Mouse (Mus musculus): ENCODE measurements around the gene Csk. TPM values are rescaled to one million over a fixed set of nuclear protein-coding genes. Genes with fewer than 3 reads are reported as not detected.

Csk gene
- polyA plus RNA-seq, 1 experiment from 2014 or later, result 38.2 TPM

GRCm38 (mm10) chr9:57664616-57665015 lies 11.2 kb upstream of the Csk start:
- Histone ChIP-seq H3K4me1 (ENCODE audit: control insufficient read depth, insufficient read depth, low read length) (no peaks in the 10 kb centered on the region), H3K9me3 (replicated peaks; ENCODE audit: control insufficient read depth, low read length, poor library complexity, severe bottlenecking) (no peaks in the 10 kb centered on the region), H3K4me2 (ENCODE audit: low read length) (no peak overlapping the region), H3K27ac (ENCODE audit: low read length) (no peak overlapping the region), H3K9ac (ENCODE audit: low read depth, low read length) (peak overlapping the region; percentile 28; the same call in 1 of the 2 replicates), H3K27me3 (ENCODE audit: control insufficient read depth, insufficient read depth, low read depth, low read length) (no peaks in the 10 kb centered on the region), H3K36me3 (ENCODE audit: control insufficient read depth, insufficient read depth, low read length) (no peaks in the 10 kb centered on the region), H3K4me3 (ENCODE audit: low read depth, low read length) (no peak overlapping the region)
- ATAC-seq, result no peak
- WGBS, result 72% methylated on average over 7 of the region's 7 CpGs

- no peak for ATAC-seq
Observed at GRCm38 (mm10) chr9:57661552-57661951, 8.1 kb upstream of the Csk start.

GRCm38 (mm10) chr9:57660501-57660900 lies 7.1 kb upstream of the Csk start:
- Histone ChIP-seq H3K27me3 (ENCODE audit: control insufficient read depth, insufficient read depth, low read depth, low read length) (no peaks in the 10 kb centered on the region), H3K4me3 (ENCODE audit: low read depth, low read length) (no peak overlapping the region), H3K9me3 (replicated peaks; ENCODE audit: control insufficient read depth, low read length, poor library complexity, severe bottlenecking) (no peaks in the 10 kb centered on the region), H3K4me1 (ENCODE audit: control insufficient read depth, insufficient read depth, low read length) (peaks cover 3% of the 10 kb centered on the region; the same call in 1 of the 2 replicates), H3K9ac (ENCODE audit: low read depth, low read length) (no peak overlapping the region), H3K27ac (ENCODE audit: low read length) (no peak overlapping the region), H3K4me2 (ENCODE audit: low read length) (no peak overlapping the region), H3K36me3 (ENCODE audit: control insufficient read depth, insufficient read depth, low read length) (no peaks in the 10 kb centered on the region)
- ATAC-seq, result no peak
- 89% methylated on average over 6 of the region's 6 CpGs for WGBS

More at GRCm38 (mm10) chr9:57661552-57661951, 8.1 kb upstream of the Csk start:
- Histone ChIP-seq H3K4me2 (ENCODE audit: low read length) (no peak overlapping the region), H3K27me3 (ENCODE audit: control insufficient read depth, insufficient read depth, low read depth, low read length) (no peaks in the 10 kb centered on the region), H3K9ac (ENCODE audit: low read depth, low read length) (no peak overlapping the region), H3K9me3 (replicated peaks; ENCODE audit: control insufficient read depth, low read length, poor library complexity, severe bottlenecking) (no peaks in the 10 kb centered on the region), H3K4me1 (ENCODE audit: control insufficient read depth, insufficient read depth, low read length) (no peaks in the 10 kb centered on the region), H3K36me3 (ENCODE audit: control insufficient read depth, insufficient read depth, low read length) (no peaks in the 10 kb centered on the region), H3K4me3 (ENCODE audit: low read depth, low read length) (no peak overlapping the region), H3K27ac (ENCODE audit: low read length) (no peak overlapping the region)
- 62% methylated on average over 3 of the region's 3 CpGs for WGBS

- Histone ChIP-seq H3K27ac (ENCODE audit: low read length) (no peak overlapping the region), H3K4me3 (ENCODE audit: low read depth, low read length) (no peak overlapping the region)
- ATAC-seq, result peak; percentile 68; the same call in 1 of the 2 replicates
Observed at GRCm38 (mm10) chr9:57659774-57660173, 6.3 kb upstream of the Csk start.

GRCm38 (mm10) chr9:57658970-57659369 lies 5.5 kb upstream of the Csk start:
- H3K27me3 ChIP-seq (ENCODE audit: control insufficient read depth, insufficient read depth, low read depth, low read length), result no peaks in the 10 kb centered on the region
- no peak overlapping the region for H3K4me2 ChIP-seq (ENCODE audit: low read length)
- no peak overlapping the region for H3K9ac ChIP-seq (ENCODE audit: low read depth, low read length)
- 80% methylated on average over 4 of the region's 4 CpGs for WGBS
- H3K36me3 ChIP-seq (ENCODE audit: control insufficient read depth, insufficient read depth, low read length), result no peaks in the 10 kb centered on the region
- no peak overlapping the region for H3K4me3 ChIP-seq (ENCODE audit: low read depth, low read length)
- H3K9me3 ChIP-seq (replicated peaks; ENCODE audit: control insufficient read depth, low read length, poor library complexity, severe bottlenecking), result no peaks in the 10 kb centered on the region
- no peak overlapping the region for H3K27ac ChIP-seq (ENCODE audit: low read length)
- peaks cover 3% of the 10 kb centered on the region; the same call in 1 of the 2 replicates for H3K4me1 ChIP-seq (ENCODE audit: control insufficient read depth, insufficient read depth, low read length)
- ATAC-seq, result no peak

More at GRCm38 (mm10) chr9:57659774-57660173, 6.3 kb upstream of the Csk start:
- H3K27me3 ChIP-seq (ENCODE audit: control insufficient read depth, insufficient read depth, low read depth, low read length), result no peaks in the 10 kb centered on the region
- no peak overlapping the region for H3K9ac ChIP-seq (ENCODE audit: low read depth, low read length)
- H3K9me3 ChIP-seq (replicated peaks; ENCODE audit: control insufficient read depth, low read length, poor library complexity, severe bottlenecking), result no peaks in the 10 kb centered on the region
- no peak overlapping the region for H3K4me2 ChIP-seq (ENCODE audit: low read length)
- 25% methylated on average over 4 of the region's 4 CpGs for WGBS
- H3K4me1 ChIP-seq (ENCODE audit: control insufficient read depth, insufficient read depth, low read length), result peaks cover 3% of the 10 kb centered on the region; the same call in 1 of the 2 replicates
- no peaks in the 10 kb centered on the region for H3K36me3 ChIP-seq (ENCODE audit: control insufficient read depth, insufficient read depth, low read length)

- H3K36me3 ChIP-seq (ENCODE audit: control insufficient read depth, insufficient read depth, low read length), result no peaks in the 10 kb centered on the region
- H3K9ac ChIP-seq (ENCODE audit: low read depth, low read length), result no peak overlapping the region
- H3K4me2 ChIP-seq (ENCODE audit: low read length), result no peak overlapping the region
- 50% methylated on average over 4 of the region's 4 CpGs for WGBS
- H3K9me3 ChIP-seq (replicated peaks; ENCODE audit: control insufficient read depth, low read length, poor library complexity, severe bottlenecking), result no peaks in the 10 kb centered on the region
- H3K27ac ChIP-seq (ENCODE audit: low read length), result no peak overlapping the region
- H3K4me1 ChIP-seq (ENCODE audit: control insufficient read depth, insufficient read depth, low read length), result peaks cover 3% of the 10 kb centered on the region; the same call in 1 of the 2 replicates
- no peaks in the 10 kb centered on the region for H3K27me3 ChIP-seq (ENCODE audit: control insufficient read depth, insufficient read depth, low read depth, low read length)
- H3K4me3 ChIP-seq (ENCODE audit: low read depth, low read length), result no peak overlapping the region
- ATAC-seq, result no peak
Observed at GRCm38 (mm10) chr9:57657843-57658242, 4.4 kb upstream of the Csk start.

GRCm38 (mm10) chr9:57656631-57657350 lies 3.4 kb upstream of the Csk start:
- 88% methylated on average over 19 of the region's 19 CpGs for WGBS
- H3K27ac ChIP-seq (ENCODE audit: low read length), result no peak overlapping the region

GRCm38 (mm10) chr9:57655749-57656148 lies 2.3 kb upstream of the Csk start:
- peaks cover 3% of the 10 kb centered on the region; the same call in 1 of the 2 replicates for H3K4me1 ChIP-seq (ENCODE audit: control insufficient read depth, insufficient read depth, low read length)
- no peak overlapping the region for H3K27ac ChIP-seq (ENCODE audit: low read length)
- H3K27me3 ChIP-seq (ENCODE audit: control insufficient read depth, insufficient read depth, low read depth, low read length), result no peaks in the 10 kb centered on the region
- whole genome bisulfite sequencing, result 3% methylated on average over 11 of the region's 11 CpGs
- H3K36me3 ChIP-seq (ENCODE audit: control insufficient read depth, insufficient read depth, low read length), result no peaks in the 10 kb centered on the region
- H3K4me3 ChIP-seq (ENCODE audit: low read depth, low read length), result no peak overlapping the region
- peak overlapping the region; percentile 32 for H3K4me2 ChIP-seq (ENCODE audit: low read length)
- peak; percentile 74 for ATAC-seq
- H3K9ac ChIP-seq (ENCODE audit: low read depth, low read length), result 0 out of 2 replicates have a peak overlapping the region, but pooled peaks have one; percentile 8
- H3K9me3 ChIP-seq (replicated peaks; ENCODE audit: control insufficient read depth, low read length, poor library complexity, severe bottlenecking), result no peaks in the 10 kb centered on the region

More at GRCm38 (mm10) chr9:57656631-57657350, 3.4 kb upstream of the Csk start:
- no peak overlapping the region for H3K4me3 ChIP-seq (ENCODE audit: low read depth, low read length)
- H3K27me3 ChIP-seq (ENCODE audit: control insufficient read depth, insufficient read depth, low read depth, low read length), result no peaks in the 10 kb centered on the region
- H3K4me1 ChIP-seq (ENCODE audit: control insufficient read depth, insufficient read depth, low read length), result peaks cover 3% of the 10 kb centered on the region; the same call in 1 of the 2 replicates
- no peaks in the 10 kb centered on the region for H3K36me3 ChIP-seq (ENCODE audit: control insufficient read depth, insufficient read depth, low read length)
- no peak overlapping the region for H3K9ac ChIP-seq (ENCODE audit: low read depth, low read length)
- no peaks in the 10 kb centered on the region for H3K9me3 ChIP-seq (replicated peaks; ENCODE audit: control insufficient read depth, low read length, poor library complexity, severe bottlenecking)
- H3K4me2 ChIP-seq (ENCODE audit: low read length), result no peak overlapping the region
- no peak for ATAC-seq

- H3K27ac ChIP-seq (ENCODE audit: low read length), result no peak overlapping the region
- 92% methylated on average over 1 of the region's 1 CpGs for WGBS
- ATAC-seq, result no peak
Observed at GRCm38 (mm10) chr9:57654966-57655365, 1.5 kb upstream of the Csk start.

More at GRCm38 (mm10) chr9:57654966-57655365, 1.5 kb upstream of the Csk start:
- Histone ChIP-seq H3K9me3 (replicated peaks; ENCODE audit: control insufficient read depth, low read length, poor library complexity, severe bottlenecking) (no peaks in the 10 kb centered on the region), H3K27me3 (ENCODE audit: control insufficient read depth, insufficient read depth, low read depth, low read length) (no peaks in the 10 kb centered on the region), H3K36me3 (ENCODE audit: control insufficient read depth, insufficient read depth, low read length) (no peaks in the 10 kb centered on the region), H3K9ac (ENCODE audit: low read depth, low read length) (no peak overlapping the region), H3K4me3 (ENCODE audit: low read depth, low read length) (no peak overlapping the region), H3K4me1 (ENCODE audit: control insufficient read depth, insufficient read depth, low read length) (peaks cover 3% of the 10 kb centered on the region; the same call in 1 of the 2 replicates), H3K4me2 (ENCODE audit: low read length) (no peak overlapping the region)
